Mouse (Mus musculus) cerebellum, adult 2 months (tissue): ENCODE data around the gene Zfp174. TPM values are rescaled to one million over a fixed set of nuclear protein-coding genes. Genes with fewer than 3 reads are reported as not detected.
"Not testable (repeated sequence)": the region's sequence is repeated elsewhere in the genome, so short reads cannot be mapped to it uniquely, and the experiment has no call there.

Experiments used
- DNase-seq, 2 experiments: peaks; one replicate each; pipeline ENCODE4 v3.0.0; 2021
- H3K27ac ChIP-seq: fragments of 200-500 bp; 2 replicates; pipeline ENCODE4 v1.5.1; 2012; ENCODE audit warnings: low read length, control low read depth, inconsistent platforms; ENCODE audit not compliant: insufficient read depth
- H3K27me3 ChIP-seq: fragments of 200-500 bp; 2 replicates; pipeline ENCODE4 v1.6.1; 2012; ENCODE audit warnings: inconsistent platforms, mild to moderate bottlenecking, low read length, moderate library complexity; ENCODE audit not compliant: control insufficient read depth, insufficient read depth
- H3K4me1 ChIP-seq: fragments of 200-500 bp; 2 replicates; pipeline ENCODE4 v1.6.1; 2011; ENCODE audit warnings: low read length; ENCODE audit not compliant: control insufficient read depth, insufficient read depth
- H3K4me3 ChIP-seq: fragments of 200-500 bp; replicated peaks from 2 replicates; pipeline ENCODE3; 2011; ENCODE audit warnings: mild to moderate bottlenecking, low read depth, low read length, control low read depth; ENCODE audit not compliant: insufficient read depth
- CTCF ChIP-seq: fragments of 200-500 bp; IDR thresholded peaks from 2 replicates; pipeline ENCODE4 v1.5.1; 2011; ENCODE audit warnings: low read depth, mild to moderate bottlenecking, control low read depth, low read length, moderate library complexity, borderline replicate concordance; ENCODE audit not compliant: insufficient read depth
- POLR2A ChIP-seq: fragments of 200-500 bp; IDR thresholded peaks from 2 replicates; pipeline ENCODE4 v1.6.1; 2011; ENCODE audit warnings: low read length, control low read depth, borderline replicate concordance; ENCODE audit not compliant: insufficient read depth
- WGBS: fragments of 180-500 bp; shearing (Covaris S2); methylation state at CpG from one replicate; pipeline ENCODE4 v1.1.7; 2018; 5-methylcytosine and 5-hydroxymethylcytosine counted together
- polyA plus RNA-seq: library from polyadenylated mRNA; depleted of rRNA; stranded (reverse); fragments of >200 nt; gene quantifications from 2 replicates; pipeline ENCODE4 v1.2.3, GENCODE M21; 2012

Gene Zfp174
- polyA plus RNA-seq, 1 experiment = 1.8 TPM

- 48% methylated on average over 17 of the region's 17 CpGs for WGBS
- no peak overlapping the region for H3K27ac ChIP-seq
- no peak for DNase-seq
- no peaks in the 10 kb centered on the region for H3K27me3 ChIP-seq
- H3K4me3 ChIP-seq = no peak overlapping the region
- no peak for TF ChIP-seq POLR2A
- peak; percentile 33; the same call in 1 of the 2 replicates for TF ChIP-seq CTCF
- no peaks in the 10 kb centered on the region for H3K4me1 ChIP-seq
These were observed 7.7 kb upstream of the Zfp174 start for GRCm38 (mm10) chr16:3839157-3839885.

DNA sequence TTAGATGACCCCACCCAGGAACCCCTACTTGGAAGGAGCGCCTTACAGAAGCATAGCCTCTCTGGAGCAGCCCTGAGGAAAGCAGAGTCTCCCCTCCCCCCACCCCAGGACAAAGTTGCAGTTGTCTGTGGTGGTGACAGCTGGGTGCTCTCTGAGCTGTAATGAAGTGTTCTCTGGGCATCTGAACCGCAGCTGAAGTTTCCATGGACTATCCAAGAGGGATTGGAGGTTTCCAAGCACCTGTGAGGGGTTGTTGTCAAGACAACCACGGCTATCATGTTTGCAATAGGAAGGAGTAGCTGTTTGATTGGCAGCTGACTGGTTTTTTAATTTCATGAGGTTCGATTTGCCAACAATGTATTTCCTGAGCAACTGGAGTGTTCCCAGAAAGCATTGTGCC, 4.1 kb upstream of the Zfp174 start:
- Histone ChIP-seq H3K4me3 (no peak overlapping the region), H3K27ac (no peak overlapping the region), H3K27me3 (no peaks in the 10 kb centered on the region), H3K4me1 (no peaks in the 10 kb centered on the region; the same call in 1 of the 2 replicates)
- no peak for DNase-seq
- WGBS = 4% methylated on average over 4 of the region's 4 CpGs
- TF ChIP-seq POLR2A (no peak), CTCF (no peak)

- no peak overlapping the region for H3K27ac ChIP-seq
- H3K4me3 ChIP-seq = no peak overlapping the region
- no peak for DNase-seq
- no peaks in the 10 kb centered on the region; the same call in 1 of the 2 replicates for H3K4me1 ChIP-seq
- WGBS = 79% methylated on average over 1 of the region's 1 CpGs
- no peaks in the 10 kb centered on the region for H3K27me3 ChIP-seq
- TF ChIP-seq CTCF (no peak), POLR2A (no peak)
These were observed 3.3 kb upstream of the Zfp174 start for GRCm38 (mm10) chr16:3843796-3844195.

DNA sequence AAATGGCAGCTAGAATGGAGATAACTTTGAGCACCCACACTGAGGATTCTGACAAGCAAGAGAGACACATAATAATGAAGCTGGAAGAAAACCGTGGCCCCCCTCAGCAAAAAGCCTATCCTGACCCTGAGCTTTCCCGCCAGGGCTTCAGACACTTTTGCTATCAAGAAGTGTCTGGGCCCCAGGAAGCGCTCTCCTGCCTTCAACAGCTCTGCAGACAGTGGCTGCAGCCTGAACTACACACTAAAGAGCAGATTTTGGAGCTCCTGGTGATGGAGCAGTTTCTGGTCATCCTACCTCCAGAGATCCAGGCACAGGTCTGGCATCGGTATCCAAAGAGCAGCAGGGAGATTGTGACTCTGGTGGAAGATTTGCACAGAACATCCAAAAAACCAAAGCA, 803 bp downstream of the Zfp174 start:
- H3K27me3 ChIP-seq = no peaks in the 10 kb centered on the region
- WGBS = 73% methylated on average over 4 of the region's 4 CpGs

GRCm38 (mm10) chr16:3848416-3848815, 1.3 kb downstream of the Zfp174 start:
- no peaks in the 10 kb centered on the region for H3K27me3 ChIP-seq
- no peaks in the 10 kb centered on the region; the same call in 1 of the 2 replicates for H3K4me1 ChIP-seq
- H3K27ac ChIP-seq = no peak overlapping the region
- H3K4me3 ChIP-seq = no peak overlapping the region
- DNase-seq = no peak
- WGBS = 82% methylated on average over 3 of the region's 3 CpGs
- TF ChIP-seq CTCF = no peak

More for the DNA sequence above, 803 bp downstream of the Zfp174 start:
- Histone ChIP-seq H3K4me3 (no peak overlapping the region), H3K27ac (no peak overlapping the region), H3K4me1 (no peaks in the 10 kb centered on the region; the same call in 1 of the 2 replicates)
- DNase-seq = no peak
- TF ChIP-seq CTCF = no peak
- no peak for TF ChIP-seq POLR2A

- WGBS = 94% methylated on average over 13 of the region's 13 CpGs
- H3K27ac ChIP-seq = not testable (repeated sequence)
These were observed 4.2 kb downstream of the Zfp174 start for GRCm38 (mm10) chr16:3851301-3851700.

GRCm38 (mm10) chr16:3852586-3852985, 5.5 kb downstream of the Zfp174 start:
- no peak overlapping the region for H3K4me3 ChIP-seq
- no peak overlapping the region for H3K27ac ChIP-seq
- no peak for DNase-seq
- TF ChIP-seq POLR2A = no peak
- no peaks in the 10 kb centered on the region for H3K27me3 ChIP-seq
- no peaks in the 10 kb centered on the region; the same call in 1 of the 2 replicates for H3K4me1 ChIP-seq
- 59% methylated on average over 12 of the region's 12 CpGs for WGBS

More at GRCm38 (mm10) chr16:3851301-3851700, 4.2 kb downstream of the Zfp174 start:
- not testable (repeated sequence) for DNase-seq, H3K4me1 ChIP-seq, H3K27me3 ChIP-seq, H3K4me3 ChIP-seq

DNA sequence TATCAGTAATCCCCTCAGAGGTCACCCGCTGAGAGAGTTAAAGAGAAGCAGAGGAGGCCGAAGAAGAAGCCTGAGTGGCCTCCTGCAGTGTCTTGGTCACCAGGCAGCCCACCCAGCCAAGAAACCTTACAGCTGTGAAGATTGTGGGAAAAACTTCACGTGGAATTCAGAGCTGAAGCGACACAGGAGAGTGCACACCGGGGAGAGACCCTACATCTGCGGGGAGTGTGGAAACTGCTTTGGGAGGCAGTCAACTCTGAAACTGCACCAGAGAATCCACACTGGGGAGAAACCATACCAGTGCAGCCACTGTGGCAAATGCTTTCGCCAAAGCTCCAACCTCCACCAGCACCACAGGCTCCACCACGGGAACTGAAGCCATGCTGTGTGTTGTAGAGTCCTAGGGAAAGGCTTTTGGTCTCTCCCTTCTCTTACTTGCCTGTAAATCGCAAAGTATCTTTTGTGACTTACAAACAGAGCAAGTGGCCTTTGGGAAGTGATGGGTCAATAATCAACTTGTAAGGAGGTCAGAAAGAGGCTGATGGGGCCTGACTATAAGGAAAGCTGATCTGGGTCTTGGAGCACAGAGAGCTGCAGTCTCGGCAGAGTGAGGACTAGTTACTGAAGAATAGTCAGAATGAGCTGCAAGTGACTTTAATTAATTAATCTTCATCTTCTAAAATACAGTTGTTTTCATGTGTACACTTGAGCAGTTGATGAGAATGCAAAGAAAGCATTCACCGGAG, 7.5 kb downstream of the Zfp174 start:
- 33% methylated on average over 11 of the region's 11 CpGs for WGBS
- Histone ChIP-seq H3K27me3 (no peaks in the 10 kb centered on the region), H3K27ac (no peak overlapping the region), H3K4me3 (no peak overlapping the region), H3K4me1 (no peaks in the 10 kb centered on the region)
- no peak for DNase-seq
- TF ChIP-seq POLR2A = no peak
- no peak for TF ChIP-seq CTCF
